Mouse (Mus musculus): ENCODE data around the gene Crip2. TPM values are rescaled to one million over a fixed set of nuclear protein-coding genes. Genes with fewer than 3 reads are reported as not detected.

The Crip2 gene
- polyA plus RNA-seq, 1 experiment from 2014 or later, result 223 TPM

DNA sequence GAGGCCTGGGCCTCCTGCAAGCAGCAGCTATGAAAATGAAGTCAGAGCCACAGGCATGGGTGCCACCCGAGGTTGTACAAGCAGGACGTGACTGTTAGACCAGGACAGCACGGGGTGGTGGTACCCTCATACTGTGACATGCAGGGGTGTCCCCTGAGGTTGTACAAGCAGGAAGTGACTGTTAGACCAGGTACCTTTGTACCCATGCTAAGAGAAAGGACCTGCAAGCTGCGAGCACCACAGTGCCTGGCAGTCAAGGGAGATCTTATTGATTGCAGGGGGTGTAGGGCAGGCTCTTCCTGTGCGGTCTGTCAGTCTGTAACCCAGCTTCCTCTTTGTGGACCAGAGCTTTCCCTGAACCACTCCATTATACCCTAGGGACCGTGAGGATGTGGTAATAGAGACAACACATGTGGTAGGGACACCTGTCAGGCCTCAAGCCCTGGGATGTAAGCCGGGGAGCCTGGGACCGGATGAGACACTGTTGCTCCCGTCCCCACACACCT lies 28.0 kb downstream of the Crip2 start:
- Histone ChIP-seq H3K9ac (no peak overlapping the region), H3K4me2 (no peak overlapping the region), H3K36me3 (replicated peaks) (peaks cover 15% of the 10 kb centered on the region), H3K27me3 (no peaks in the 10 kb centered on the region; the same call in 1 of the 2 replicates), H3K4me1 (peaks cover 3% of the 10 kb centered on the region; the same call in 1 of the 2 replicates), H3K9me3 (no peaks in the 10 kb centered on the region), H3K27ac (no peak overlapping the region), H3K4me3 (replicated peaks) (no peak overlapping the region)
- ATAC-seq (ENCODE audit: low FRiP score), result no peak
- WGBS, result 86% methylated on average over 9 of the region's 9 CpGs

DNA sequence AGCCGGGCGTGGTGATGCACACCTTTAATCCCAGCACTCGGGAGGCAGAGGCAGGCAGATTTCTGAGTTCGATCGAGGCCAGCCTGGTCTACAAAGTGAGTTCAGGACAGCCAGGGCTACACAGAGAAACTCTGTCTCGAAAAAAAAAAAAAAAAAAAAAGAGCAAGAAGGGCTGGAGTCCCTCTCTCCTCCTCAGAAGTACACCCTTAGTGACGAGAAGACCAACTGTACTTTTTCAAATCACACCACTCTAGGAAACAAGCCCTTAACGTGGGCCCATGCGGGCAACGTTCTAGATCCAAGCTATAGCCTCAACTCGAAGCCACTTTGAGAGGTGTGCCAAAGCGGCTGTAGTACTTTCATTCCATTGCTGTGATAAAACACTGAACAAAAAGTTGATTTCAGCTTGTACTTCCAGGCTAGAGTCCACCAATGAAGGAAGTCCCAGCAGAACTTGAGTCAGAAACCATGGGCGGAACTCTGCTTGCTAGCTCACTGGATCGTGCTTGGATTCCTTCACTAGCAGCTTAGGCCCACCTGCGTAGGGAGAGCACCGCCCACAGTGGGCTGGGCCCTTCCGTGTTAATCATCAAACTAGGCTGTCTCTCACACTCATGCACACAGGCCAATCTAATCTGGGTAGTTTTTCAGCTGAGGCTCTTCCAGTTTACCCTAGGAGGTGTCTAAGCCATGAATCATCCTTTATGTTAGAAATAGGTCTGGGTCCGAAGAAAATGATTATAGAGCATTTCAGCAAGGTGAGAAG lies 37.1 kb downstream of the Crip2 start:
- H3K4me2 ChIP-seq, result no peak overlapping the region
- no peaks in the 10 kb centered on the region for H3K27me3 ChIP-seq
- H3K27ac ChIP-seq, result no peak overlapping the region
- H3K4me3 ChIP-seq (replicated peaks), result no peak overlapping the region
- 91% methylated on average over 17 of the region's 18 CpGs for WGBS
- no peak for ATAC-seq (ENCODE audit: low FRiP score)
- H3K9me3 ChIP-seq, result no peaks in the 10 kb centered on the region
- no peaks in the 10 kb centered on the region for H3K36me3 ChIP-seq (replicated peaks)
- H3K9ac ChIP-seq, result no peak overlapping the region
- no peaks in the 10 kb centered on the region for H3K4me1 ChIP-seq

DNA sequence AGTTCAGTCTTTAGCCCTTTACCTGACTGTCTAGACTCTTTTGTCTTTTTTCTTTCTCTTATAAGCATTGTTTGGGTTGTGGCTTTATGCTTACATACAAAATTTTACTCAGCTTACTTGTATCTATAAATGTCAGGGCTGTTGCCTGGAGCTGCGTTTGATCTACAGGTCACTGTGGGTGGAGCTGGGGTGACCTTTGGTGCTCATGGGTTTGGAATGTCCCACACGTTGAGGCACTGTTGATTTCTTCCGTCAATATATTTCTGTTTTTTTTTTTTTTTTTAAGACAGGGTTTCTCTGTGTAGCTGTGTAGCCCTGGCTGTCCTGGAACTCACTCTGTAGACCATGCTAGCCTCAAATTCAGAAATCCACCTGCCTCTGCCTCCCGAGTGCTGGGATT lies 41.0 kb downstream of the Crip2 start:
- WGBS, result 78% methylated on average over 4 of the region's 4 CpGs
- peaks cover 8% of the 10 kb centered on the region for H3K27me3 ChIP-seq
- no peak overlapping the region for H3K27ac ChIP-seq
- H3K4me1 ChIP-seq, result peaks cover 5% of the 10 kb centered on the region
- H3K9ac ChIP-seq, result no peak overlapping the region
- H3K36me3 ChIP-seq (replicated peaks), result no peaks in the 10 kb centered on the region
- no peak overlapping the region for H3K4me2 ChIP-seq
- ATAC-seq (ENCODE audit: low FRiP score), result no peak
- H3K9me3 ChIP-seq, result no peaks in the 10 kb centered on the region
- H3K4me3 ChIP-seq (replicated peaks), result no peak overlapping the region

DNA sequence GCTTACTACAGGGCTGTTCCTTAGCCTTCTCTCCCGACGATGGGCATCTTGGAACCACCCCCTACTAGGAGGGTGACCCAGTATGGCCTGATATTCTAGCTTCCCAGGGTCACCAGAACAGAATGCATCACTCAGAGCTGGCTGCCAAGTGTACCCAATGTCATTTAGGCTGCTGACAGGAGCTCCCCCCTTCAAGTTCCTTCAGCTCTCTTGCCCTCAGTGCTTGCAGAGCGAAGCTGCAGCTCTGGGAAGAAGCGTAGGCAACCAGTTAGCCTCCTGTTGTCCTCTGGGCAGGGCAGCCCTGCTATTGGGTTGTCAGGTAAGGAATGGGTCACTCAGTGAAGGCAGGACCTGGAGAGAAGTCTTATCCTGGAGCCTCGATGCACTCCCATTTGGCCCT lies 44.9 kb downstream of the Crip2 start:
- Histone ChIP-seq H3K4me1 (peaks cover 26% of the 10 kb centered on the region), H3K27me3 (peaks cover 19% of the 10 kb centered on the region), H3K4me3 (replicated peaks) (no peak overlapping the region), H3K36me3 (replicated peaks) (peaks cover 19% of the 10 kb centered on the region), H3K4me2 (peak overlapping the region; percentile 83; the same call in 1 of the 2 replicates), H3K27ac (no peak overlapping the region), H3K9ac (no peak overlapping the region), H3K9me3 (no peaks in the 10 kb centered on the region)
- no peak for ATAC-seq (ENCODE audit: low FRiP score)
- WGBS, result 55% methylated on average over 5 of the region's 5 CpGs

DNA sequence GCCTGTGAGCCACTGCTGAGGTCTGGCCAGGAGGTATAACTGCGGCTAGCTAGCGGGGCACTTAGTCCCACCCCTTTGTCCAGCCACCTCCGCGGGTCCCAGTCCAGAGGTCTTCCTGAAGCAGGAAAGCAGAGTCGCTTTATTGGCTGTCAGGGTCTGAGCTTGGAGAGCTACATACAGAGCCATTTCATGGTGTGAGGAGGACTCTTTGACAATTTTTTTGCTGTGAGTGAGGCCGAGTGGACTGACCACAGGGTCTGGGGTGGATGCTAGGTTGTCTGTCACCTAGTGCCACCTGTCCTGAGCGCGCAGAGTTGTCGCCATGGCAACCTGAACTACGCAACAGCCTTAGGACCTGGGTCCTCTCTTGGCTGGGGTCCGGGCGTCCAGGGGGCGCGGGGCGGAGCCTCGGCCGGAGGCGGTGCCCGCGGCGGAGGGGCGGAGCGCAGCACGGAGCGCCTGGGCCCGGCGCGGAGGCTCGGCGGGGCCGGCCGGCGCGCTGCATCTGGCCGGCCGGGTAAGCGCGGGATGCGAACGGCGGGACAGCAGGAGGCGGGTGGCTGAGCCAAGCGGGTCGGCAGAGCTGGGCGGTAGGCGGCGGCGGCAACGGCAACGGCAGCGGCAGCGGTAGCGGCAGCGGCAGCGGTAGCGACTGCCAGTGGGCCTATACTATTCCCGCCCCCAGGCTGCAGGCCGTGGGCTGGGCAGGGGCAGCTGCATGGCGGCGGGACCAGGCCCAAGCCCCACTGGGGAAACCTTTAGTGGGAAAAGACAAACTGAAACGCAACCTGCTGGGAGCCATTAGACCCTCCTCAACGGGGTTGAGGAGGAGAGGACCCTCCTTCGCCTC lies 45.6 kb downstream of the Crip2 start, which contains the start of gene Tmem121:
Gene Tmem121, plus strand, starts transcription at position 489 of the 850 bp plus-strand sequence.
- Histone ChIP-seq H3K4me1 (peaks cover 26% of the 10 kb centered on the region), H3K27ac (no peak within 1 kb of the TSS), H3K4me3 (replicated peaks) (peak within 1 kb of the TSS; percentile 72), H3K27me3 (peaks cover 19% of the 10 kb centered on the region), H3K9me3 (no peaks in the 10 kb centered on the region), H3K36me3 (replicated peaks) (peaks cover 26% of the 10 kb centered on the region), H3K9ac (peak within 1 kb of the TSS; percentile 82), H3K4me2 (peak within 1 kb of the TSS; percentile 83)
- ATAC-seq (ENCODE audit: low FRiP score), result peak; percentile 81
- under 1% methylated on average over 50 of the region's 63 CpGs for WGBS

DNA sequence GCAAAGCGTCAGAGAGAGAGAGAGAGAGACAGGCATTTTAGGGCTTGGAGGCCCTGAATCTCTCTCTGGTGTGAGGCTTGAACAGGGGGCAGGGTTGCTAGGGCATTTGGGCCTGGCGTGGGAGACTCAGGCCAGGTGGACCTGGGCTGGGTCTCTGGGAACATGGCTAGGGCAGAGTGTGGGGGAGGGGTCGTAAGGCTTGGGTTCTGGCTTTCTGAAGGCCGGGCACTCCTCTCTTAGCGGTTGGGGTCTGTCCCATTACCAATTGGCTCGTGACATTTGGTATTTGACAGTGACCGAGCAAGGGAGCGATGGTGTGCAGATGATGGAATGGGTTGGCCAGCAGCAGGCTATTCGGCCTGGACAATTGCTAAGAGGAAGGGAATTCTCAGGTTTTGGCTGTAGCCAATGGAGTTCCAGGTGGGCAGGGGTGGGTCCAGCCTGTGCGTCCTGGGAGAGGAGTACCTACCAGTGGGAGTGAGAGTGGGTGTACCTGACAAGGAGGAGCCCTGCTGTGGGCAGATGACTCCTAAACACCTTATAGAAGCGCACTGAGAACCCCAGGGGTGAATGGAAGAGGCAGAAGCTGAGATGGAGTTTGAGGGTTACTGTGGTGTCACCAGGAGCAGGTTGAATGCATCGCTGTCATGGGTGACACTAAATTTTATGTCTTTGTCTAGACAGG lies 46.4 kb downstream of the Crip2 start:
- ATAC-seq (ENCODE audit: low FRiP score), result peak; percentile 14; the same call in 1 of the 2 replicates
- H3K9ac ChIP-seq, result peak overlapping the region; percentile 82
- H3K4me3 ChIP-seq (replicated peaks), result peak overlapping the region; percentile 72
- peaks cover 34% of the 10 kb centered on the region for H3K36me3 ChIP-seq (replicated peaks)
- peaks cover 26% of the 10 kb centered on the region for H3K4me1 ChIP-seq
- peak overlapping the region; percentile 83 for H3K4me2 ChIP-seq
- H3K9me3 ChIP-seq, result no peaks in the 10 kb centered on the region
- no peak overlapping the region for H3K27ac ChIP-seq
- WGBS, result 32% methylated on average over 12 of the region's 12 CpGs
- peaks cover 19% of the 10 kb centered on the region for H3K27me3 ChIP-seq

DNA sequence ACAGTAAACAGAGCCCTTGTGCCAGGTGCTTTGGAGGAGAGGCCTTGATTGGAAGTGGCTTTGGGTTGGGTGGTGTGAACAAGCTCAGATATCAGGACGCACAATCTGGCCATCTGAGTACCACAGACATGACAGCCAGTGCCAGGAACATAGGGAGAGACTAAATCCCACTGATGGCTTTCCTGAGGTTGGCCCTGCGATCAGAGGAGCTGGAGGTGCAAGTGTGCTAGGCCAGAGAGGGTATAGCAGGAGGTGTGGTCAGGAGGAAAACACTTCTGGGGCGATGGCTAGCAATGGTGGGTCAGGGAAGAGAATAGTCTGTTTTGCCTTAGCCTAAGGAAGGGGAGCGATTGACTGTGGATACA lies 47.0 kb downstream of the Crip2 start:
- Histone ChIP-seq H3K36me3 (replicated peaks) (peaks cover 35% of the 10 kb centered on the region), H3K4me1 (peaks cover 26% of the 10 kb centered on the region), H3K9me3 (no peaks in the 10 kb centered on the region), H3K4me2 (peak overlapping the region; percentile 83), H3K4me3 (replicated peaks) (peak overlapping the region; percentile 72), H3K27ac (no peak overlapping the region), H3K27me3 (peaks cover 19% of the 10 kb centered on the region), H3K9ac (peak overlapping the region; percentile 82)
- ATAC-seq (ENCODE audit: low FRiP score), result no peak
- WGBS, result 52% methylated on average over 4 of the region's 4 CpGs

DNA sequence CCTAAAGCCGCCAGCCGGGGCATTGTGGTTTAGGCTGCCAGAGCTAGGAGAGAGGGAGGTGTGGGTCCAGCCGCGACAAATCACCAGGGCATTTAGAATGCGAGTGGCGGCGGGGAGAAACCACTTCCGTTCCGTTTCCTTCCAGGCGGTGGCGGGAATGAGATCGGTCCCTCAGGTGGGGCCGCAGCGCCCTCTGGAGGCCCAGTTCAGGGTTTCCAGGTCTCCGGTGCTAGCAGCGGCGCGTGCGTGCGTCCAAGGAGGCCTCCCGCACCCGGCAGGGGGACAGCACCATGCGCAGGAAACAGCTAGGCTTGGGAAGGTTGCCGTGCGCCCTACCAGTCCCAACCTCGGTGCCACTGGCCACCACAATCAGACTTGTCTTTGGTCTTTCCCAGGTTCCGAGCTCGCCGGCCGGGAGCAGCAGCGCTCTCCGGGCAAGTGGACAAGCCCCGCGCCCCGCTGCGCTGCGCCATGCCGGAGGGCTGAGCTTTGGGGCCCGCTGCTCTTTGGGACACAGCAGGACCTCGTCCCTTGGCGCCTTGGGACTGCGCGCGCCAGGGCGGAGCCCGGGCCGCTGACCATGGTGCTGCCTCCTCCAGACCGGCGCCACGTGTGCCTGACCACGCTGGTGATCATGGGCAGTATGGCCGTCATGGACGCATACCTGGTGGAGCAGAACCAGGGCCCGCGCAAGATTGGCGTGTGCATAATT lies 47.7 kb downstream of the Crip2 start:
- peak; percentile 59 for ATAC-seq (ENCODE audit: low FRiP score)
- Histone ChIP-seq H3K4me1 (peaks cover 26% of the 10 kb centered on the region), H3K27me3 (peaks cover 19% of the 10 kb centered on the region), H3K4me3 (replicated peaks) (peak overlapping the region; percentile 72), H3K27ac (no peak overlapping the region), H3K4me2 (peak overlapping the region; percentile 83), H3K36me3 (replicated peaks) (peaks cover 35% of the 10 kb centered on the region), H3K9ac (peak overlapping the region; percentile 82), H3K9me3 (no peaks in the 10 kb centered on the region)
- WGBS, result 4% methylated on average over 56 of the region's 56 CpGs

DNA sequence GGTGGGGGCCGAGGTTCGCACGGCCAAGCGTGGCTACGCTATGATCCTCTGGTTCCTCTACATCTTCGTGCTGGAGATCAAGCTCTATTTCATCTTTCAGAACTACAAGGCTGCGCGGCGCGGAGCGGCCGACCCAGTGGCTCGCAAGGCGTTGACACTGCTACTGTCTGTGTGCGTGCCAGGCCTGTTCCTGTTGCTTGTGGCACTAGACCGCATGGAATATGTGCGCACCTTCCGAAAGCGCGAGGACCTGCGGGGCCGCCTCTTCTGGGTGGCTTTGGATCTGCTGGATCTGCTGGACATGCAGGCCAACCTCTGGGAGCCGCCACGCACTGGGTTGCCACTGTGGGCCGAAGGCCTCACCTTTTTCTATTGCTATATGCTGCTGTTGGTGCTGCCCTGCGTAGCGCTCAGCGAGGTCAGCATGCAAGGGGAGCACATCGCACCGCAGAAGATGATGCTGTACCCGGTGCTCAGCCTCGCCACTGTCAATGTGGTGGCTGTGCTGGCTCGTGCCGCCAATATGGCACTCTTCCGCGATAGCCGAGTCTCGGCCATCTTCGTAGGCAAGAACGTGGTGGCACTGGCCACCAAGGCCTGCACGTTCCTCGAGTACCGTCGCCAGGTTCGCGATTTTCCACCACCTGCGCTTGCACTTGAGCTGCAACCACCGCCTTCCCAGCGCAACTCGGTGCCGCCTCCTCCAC lies 48.5 kb downstream of the Crip2 start:
- Histone ChIP-seq H3K4me3 (replicated peaks) (peak overlapping the region; percentile 72), H3K27me3 (peaks cover 19% of the 10 kb centered on the region), H3K4me2 (peak overlapping the region; percentile 83), H3K36me3 (replicated peaks) (peaks cover 35% of the 10 kb centered on the region), H3K9ac (peak overlapping the region; percentile 82; the same call in 1 of the 2 replicates), H3K27ac (no peak overlapping the region), H3K9me3 (no peaks in the 10 kb centered on the region), H3K4me1 (peaks cover 26% of the 10 kb centered on the region)
- no peak for ATAC-seq (ENCODE audit: low FRiP score)
- 92% methylated on average over 51 of the region's 51 CpGs for WGBS

DNA sequence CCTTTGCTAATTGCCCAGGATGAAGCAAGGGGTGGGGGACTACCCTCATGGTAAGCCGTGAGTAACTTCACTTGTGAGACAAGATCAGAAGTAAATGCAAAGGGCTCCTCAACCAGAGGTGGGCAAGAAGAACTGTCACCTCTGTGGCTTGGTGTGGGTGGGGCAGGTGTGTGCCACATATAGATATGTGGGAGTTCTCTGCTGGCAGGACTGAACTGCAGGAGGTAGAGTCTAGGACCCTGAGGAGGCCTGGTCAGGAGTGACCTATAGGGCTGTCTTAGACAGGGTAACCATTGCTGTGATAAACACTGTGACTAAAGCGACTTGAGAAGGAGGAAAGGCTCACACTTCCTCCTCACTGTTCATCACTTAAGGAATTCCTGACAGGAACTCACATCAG lies 53.4 kb downstream of the Crip2 start:
- no peak overlapping the region for H3K4me3 ChIP-seq (replicated peaks)
- H3K36me3 ChIP-seq (replicated peaks), result peaks cover 31% of the 10 kb centered on the region
- no peak overlapping the region for H3K27ac ChIP-seq
- no peak overlapping the region for H3K4me2 ChIP-seq
- H3K4me1 ChIP-seq, result no peaks in the 10 kb centered on the region
- H3K9me3 ChIP-seq, result no peaks in the 10 kb centered on the region
- H3K27me3 ChIP-seq, result peaks cover 3% of the 10 kb centered on the region; the same call in 1 of the 2 replicates
- no peak for ATAC-seq (ENCODE audit: low FRiP score)
- 71% methylated on average over 2 of the region's 2 CpGs for WGBS
- H3K9ac ChIP-seq, result no peak overlapping the region
